Mouse (Mus musculus) lung, postnatal 0 days (tissue): ENCODE data around the gene Ksr2. TPM values are rescaled to one million over a fixed set of nuclear protein-coding genes. Genes with fewer than 3 reads are reported as not detected.

ENCODE experiments used
- ATAC-seq: fragments of 200-750 bp; cut with Nextera tagmentation; 2 replicates; pipeline ENCODE4 v1.8.0; 2017; ENCODE audit warnings: moderate library complexity
- DNase-seq: peaks from one replicate; pipeline ENCODE4 v3.0.0-alpha.2; 2016; ENCODE audit warnings: low spot score
- H3K27ac ChIP-seq: fragments of 300-500 bp; sonication (generic); 2 replicates; pipeline ENCODE4 v1.5.1; 2014; ENCODE audit warnings: antibody characterized with exemption, mild to moderate bottlenecking, low read length, mixed read lengths
- H3K27me3 ChIP-seq: fragments of 300-500 bp; sonication (generic); replicated peaks from 2 replicates; pipeline ENCODE4 v1.6.1; 2014; ENCODE audit warnings: low read length, mixed read lengths; ENCODE audit not compliant: insufficient read depth
- H3K36me3 ChIP-seq: fragments of 300-500 bp; sonication (generic); 2 replicates; pipeline ENCODE4 v1.6.1; 2014; ENCODE audit warnings: low read length, mixed read lengths; ENCODE audit not compliant: insufficient read depth
- H3K4me1 ChIP-seq: fragments of 300-500 bp; sonication (generic); 2 replicates; pipeline ENCODE4 v1.6.1; 2014; ENCODE audit warnings: antibody characterized with exemption, low read depth, low read length, mixed read lengths; ENCODE audit not compliant: insufficient read depth
- H3K4me2 ChIP-seq: fragments of 300-500 bp; sonication (generic); replicated peaks from 2 replicates; pipeline ENCODE4 v1.6.1; 2014; ENCODE audit warnings: low read depth, mild to moderate bottlenecking, low read length, moderate library complexity, mixed read lengths
- H3K4me3 ChIP-seq: fragments of 300-500 bp; sonication (generic); 2 replicates; pipeline ENCODE4 v1.5.1; 2014; ENCODE audit warnings: low read depth, low read length
- H3K9ac ChIP-seq: fragments of 300-500 bp; sonication (generic); replicated peaks from 2 replicates; pipeline ENCODE4 v1.6.1; 2014; ENCODE audit warnings: low read depth, mild to moderate bottlenecking
- H3K9me3 ChIP-seq: fragments of 300-500 bp; sonication (generic); 2 replicates; pipeline ENCODE4 v1.6.1; 2016; ENCODE audit warnings: low read length, mixed read lengths
- CTCF ChIP-seq: IDR thresholded peaks from 2 replicates; pipeline ENCODE4 v1.5.1; 2016; ENCODE audit warnings: antibody characterized with exemption, mild to moderate bottlenecking
- EP300 ChIP-seq: IDR thresholded peaks from 2 replicates; pipeline ENCODE4 v1.6.1; 2016; ENCODE audit warnings: antibody characterized with exemption, mild to moderate bottlenecking, control low read depth
- WGBS: fragments of 180-500 bp; shearing (Covaris S2); extraction: QIAGEN DNeasy Blood & Tissue Kit; methylation state at CpG from one replicate; pipeline ENCODE4 v1.1.7; 2014; 5-methylcytosine and 5-hydroxymethylcytosine counted together
- polyA plus RNA-seq: library from polyadenylated mRNA; unstranded; fragments of >200 nt; fragmentation: Nextera tagmentation; extraction: Ambion mirVana; gene quantifications from 2 replicates; pipeline ENCODE4 v1.2.1, GENCODE M21; 2015

Ksr2 gene
- polyA plus RNA-seq, 1 experiment from 2014 or later = 0.08 TPM

GRCm38 (mm10) chr5:117584428-117584827 lies 170.6 kb downstream of the Ksr2 start:
- no peak overlapping the region for H3K4me3 ChIP-seq
- WGBS = 33% methylated on average over 1 of the region's 1 CpGs
- H3K27ac ChIP-seq = no peak overlapping the region
- DNase-seq (no peak), ATAC-seq (no peak)
- no peaks in the 10 kb centered on the region for H3K4me1 ChIP-seq
- no peak overlapping the region for H3K4me2 ChIP-seq
- no peak overlapping the region for H3K9ac ChIP-seq
- no peaks in the 10 kb centered on the region for H3K9me3 ChIP-seq
- TF ChIP-seq CTCF (peak; percentile 38), EP300 (no peak)
- H3K36me3 ChIP-seq = no peaks in the 10 kb centered on the region
- H3K27me3 ChIP-seq = no peaks in the 10 kb centered on the region

- ATAC-seq (no peak), DNase-seq (no peak)
- Histone ChIP-seq H3K36me3 (no peaks in the 10 kb centered on the region), H3K4me1 (no peaks in the 10 kb centered on the region), H3K4me2 (no peak overlapping the region), H3K9me3 (no peaks in the 10 kb centered on the region), H3K9ac (no peak overlapping the region), H3K4me3 (no peak overlapping the region), H3K27me3 (no peaks in the 10 kb centered on the region), H3K27ac (no peak overlapping the region)
- 44% methylated on average over 6 of the region's 6 CpGs for WGBS
- no peak for TF ChIP-seq CTCF
- no peak for TF ChIP-seq EP300
Observed at GRCm38 (mm10) chr5:117589266-117589665, 175.5 kb downstream of the Ksr2 start.

GRCm38 (mm10) chr5:117593273-117593672 lies 179.5 kb downstream of the Ksr2 start:
- Histone ChIP-seq H3K4me2 (no peak overlapping the region), H3K36me3 (no peaks in the 10 kb centered on the region), H3K4me3 (no peak overlapping the region), H3K4me1 (no peaks in the 10 kb centered on the region), H3K27ac (no peak overlapping the region), H3K9me3 (no peaks in the 10 kb centered on the region), H3K27me3 (no peaks in the 10 kb centered on the region), H3K9ac (no peak overlapping the region)
- ATAC-seq (no peak), DNase-seq (no peak)
- WGBS = 44% methylated on average over 19 of the region's 19 CpGs
- no peak for TF ChIP-seq EP300
- TF ChIP-seq CTCF = no peak

- TF ChIP-seq CTCF (no peak), EP300 (no peak)
- no peak overlapping the region for H3K27ac ChIP-seq
- no peak overlapping the region for H3K4me2 ChIP-seq
- ATAC-seq (no peak), DNase-seq (no peak)
- H3K9ac ChIP-seq = no peak overlapping the region
- no peaks in the 10 kb centered on the region for H3K36me3 ChIP-seq
- H3K9me3 ChIP-seq = no peaks in the 10 kb centered on the region
- 84% methylated on average over 3 of the region's 3 CpGs for WGBS
- no peaks in the 10 kb centered on the region for H3K27me3 ChIP-seq
- no peak overlapping the region for H3K4me3 ChIP-seq
- no peaks in the 10 kb centered on the region for H3K4me1 ChIP-seq
Observed at GRCm38 (mm10) chr5:117596803-117597202, 183.0 kb downstream of the Ksr2 start.

GRCm38 (mm10) chr5:117602026-117602425 lies 188.2 kb downstream of the Ksr2 start:
- no peak overlapping the region for H3K27ac ChIP-seq
- DNase-seq (no peak), ATAC-seq (no peak)
- no peak overlapping the region for H3K4me3 ChIP-seq
- H3K4me2 ChIP-seq = no peak overlapping the region
- WGBS = 55% methylated on average over 9 of the region's 9 CpGs
- no peaks in the 10 kb centered on the region for H3K9me3 ChIP-seq
- no peaks in the 10 kb centered on the region for H3K27me3 ChIP-seq
- H3K4me1 ChIP-seq = no peaks in the 10 kb centered on the region
- H3K9ac ChIP-seq = no peak overlapping the region
- no peaks in the 10 kb centered on the region for H3K36me3 ChIP-seq
- TF ChIP-seq EP300 (no peak), CTCF (no peak)

GRCm38 (mm10) chr5:117607761-117608309 lies 194.0 kb downstream of the Ksr2 start:
- Histone ChIP-seq H3K9me3 (no peaks in the 10 kb centered on the region), H3K4me2 (peak overlapping the region; percentile 22; the same call in 1 of the 2 replicates), H3K27ac (no peak overlapping the region), H3K27me3 (no peaks in the 10 kb centered on the region), H3K36me3 (no peaks in the 10 kb centered on the region), H3K4me3 (no peak overlapping the region), H3K4me1 (no peaks in the 10 kb centered on the region), H3K9ac (no peak overlapping the region)
- ATAC-seq (peak; percentile 43; the same call in 1 of the 2 replicates), DNase-seq (peak; percentile 41)
- 48% methylated on average over 15 of the region's 15 CpGs for WGBS
- TF ChIP-seq CTCF = no peak
- TF ChIP-seq EP300 = no peak
